Mouse (Mus musculus): ENCODE results near the gene H2-T22. TPM values are rescaled to one million over a fixed set of nuclear protein-coding genes. Genes with fewer than 3 reads are reported as not detected.
"Not testable (repeated sequence)": the region's sequence is repeated elsewhere in the genome, so short reads cannot be mapped to it uniquely, and the experiment has no call there.

Gene H2-T22
- total RNA-seq, 2 experiments from 2014 or later, result 10.0 to 12.4 TPM

GRCm38 (mm10) chr17:36030703-36031582, 11.6 kb downstream of the H2-T22 start:
- DNase-seq; intact Hi-C loops (cut with DNase I): not testable (repeated sequence)

GRCm38 (mm10) chr17:36030046-36030702, 12.4 kb downstream of the H2-T22 start:
- DNase-seq; intact Hi-C loops (cut with DNase I): not testable (repeated sequence)

GRCm38 (mm10) chr17:36028879-36029619, 13.5 kb downstream of the H2-T22 start:
- no peak for DNase-seq
- intact Hi-C loops (cut with DNase I), result no loop called here

GRCm38 (mm10) chr17:36027663-36028062, 14.9 kb downstream of the H2-T22 start:
- DNase-seq, result no peak
- intact Hi-C loops (cut with DNase I), result no loop called here

- intact Hi-C loops (cut with DNase I), result no loop called here
- no peak for DNase-seq
Measured at GRCm38 (mm10) chr17:36025901-36026300, 16.6 kb downstream of the H2-T22 start.

GRCm38 (mm10) chr17:36025197-36025596, 17.4 kb downstream of the H2-T22 start:
- DNase-seq, result no peak
- intact Hi-C loops (cut with DNase I), result no loop called here

DNA sequence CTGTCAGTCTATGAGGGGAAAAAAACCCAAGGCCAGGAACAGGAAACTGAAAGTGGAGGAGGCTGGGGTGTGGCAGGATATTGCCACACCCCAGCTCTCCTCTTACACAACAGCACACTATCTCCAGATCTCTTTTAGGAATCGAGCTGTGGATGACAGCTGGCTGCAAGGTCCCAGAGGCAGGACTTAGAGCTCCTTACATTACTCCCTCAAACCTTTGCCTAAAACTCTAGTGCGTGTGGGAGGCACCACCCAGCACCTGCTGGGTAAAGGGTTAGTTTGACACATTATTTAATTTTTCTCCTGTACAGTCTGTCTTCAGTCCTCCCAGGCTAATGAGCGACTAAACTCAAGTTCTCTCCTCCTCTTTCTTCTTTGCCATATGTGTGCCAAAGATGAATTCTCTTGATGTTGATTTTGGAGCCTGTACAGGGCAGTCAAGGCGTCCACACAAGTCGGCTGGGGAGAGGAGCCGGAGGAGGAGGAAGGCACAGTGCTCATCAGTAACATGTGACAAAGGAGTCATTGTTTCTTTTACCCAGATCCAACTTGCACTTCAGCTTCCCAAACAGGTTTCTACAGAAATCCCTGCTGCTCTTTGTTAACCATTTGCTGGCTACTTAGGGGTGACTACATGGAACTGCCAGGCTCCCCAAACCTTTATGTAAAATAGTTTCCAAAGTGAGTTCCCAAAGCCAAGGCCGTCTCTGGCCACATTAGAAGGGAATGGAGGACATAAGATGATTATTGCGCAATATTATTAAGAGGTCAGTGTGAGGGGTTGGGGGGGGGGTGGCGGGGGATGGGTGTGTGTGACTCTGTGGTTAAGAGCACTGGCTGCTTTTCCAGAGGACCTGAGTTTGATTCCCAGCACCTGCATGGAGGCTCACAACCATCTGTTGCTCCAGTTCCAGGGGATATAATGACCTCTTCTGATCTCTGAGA, 18.6 kb downstream of the H2-T22 start:
- intact Hi-C loops (cut with DNase I), result no loop called here
- peak in 1 of 2 experiments; percentile 23 for DNase-seq

DNA sequence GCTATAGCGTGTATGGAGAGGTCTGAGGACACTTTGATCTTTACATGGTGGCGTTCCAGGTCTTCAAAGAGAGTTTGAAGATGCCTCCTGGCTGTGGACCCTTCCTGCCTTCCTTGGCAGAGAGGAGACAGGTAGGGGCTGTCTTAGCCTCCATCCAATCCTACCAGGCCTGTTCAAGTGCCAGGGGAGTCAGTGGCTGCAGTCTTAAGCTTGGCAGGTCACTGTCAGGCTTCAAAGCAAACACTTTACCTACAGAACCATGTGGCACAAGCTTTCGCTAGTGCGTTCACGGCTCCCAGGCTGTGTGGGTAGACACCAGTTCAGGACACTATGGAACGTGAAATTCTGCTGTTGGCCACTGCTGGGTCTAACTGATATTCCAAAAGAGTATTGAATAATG, 19.6 kb downstream of the H2-T22 start:
- intact Hi-C loops (cut with DNase I), result no loop called here
- DNase-seq, result no peak

DNA sequence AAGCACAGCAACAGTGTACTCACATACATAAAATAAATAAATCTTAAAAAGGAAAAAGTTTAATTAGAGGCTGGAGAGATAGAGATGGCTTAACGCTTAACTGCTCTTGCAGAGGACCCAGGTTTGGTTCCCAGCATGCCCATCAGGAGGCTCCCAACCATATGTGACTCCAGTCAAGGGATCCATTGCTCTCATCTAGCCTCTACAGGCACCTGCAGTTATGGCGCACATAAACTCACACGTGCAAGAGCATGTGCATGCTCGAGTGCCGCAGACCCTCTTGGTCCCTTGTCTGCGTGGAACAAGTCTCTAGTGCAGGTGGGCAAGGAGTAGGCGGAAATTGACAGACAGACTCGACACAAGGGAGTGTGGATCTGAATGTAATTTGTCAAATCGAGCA, 20.4 kb downstream of the H2-T22 start:
- no peak for DNase-seq
- intact Hi-C loops (cut with DNase I), result no loop called here

DNA sequence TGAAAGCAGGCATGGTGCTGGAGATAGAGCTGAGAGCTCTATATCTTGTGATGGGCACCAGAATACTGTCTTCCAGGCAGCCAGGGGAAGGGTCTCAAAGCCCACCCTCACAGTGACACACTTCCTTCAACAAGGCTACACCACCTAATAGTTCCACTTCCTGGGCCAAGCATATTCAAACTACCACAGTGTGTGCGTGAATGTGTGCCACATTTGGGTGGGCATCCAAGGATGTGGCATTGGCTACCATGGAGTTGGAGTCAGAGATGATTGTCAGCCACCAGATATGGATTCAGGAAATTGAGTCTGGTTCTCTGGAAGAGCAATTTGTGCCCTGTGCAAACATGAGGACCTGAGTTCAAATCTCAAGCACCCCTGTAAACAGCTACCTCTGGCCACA, 21.2 kb downstream of the H2-T22 start:
- no peak for DNase-seq
- intact Hi-C loops (cut with DNase I), result no loop called here

DNA sequence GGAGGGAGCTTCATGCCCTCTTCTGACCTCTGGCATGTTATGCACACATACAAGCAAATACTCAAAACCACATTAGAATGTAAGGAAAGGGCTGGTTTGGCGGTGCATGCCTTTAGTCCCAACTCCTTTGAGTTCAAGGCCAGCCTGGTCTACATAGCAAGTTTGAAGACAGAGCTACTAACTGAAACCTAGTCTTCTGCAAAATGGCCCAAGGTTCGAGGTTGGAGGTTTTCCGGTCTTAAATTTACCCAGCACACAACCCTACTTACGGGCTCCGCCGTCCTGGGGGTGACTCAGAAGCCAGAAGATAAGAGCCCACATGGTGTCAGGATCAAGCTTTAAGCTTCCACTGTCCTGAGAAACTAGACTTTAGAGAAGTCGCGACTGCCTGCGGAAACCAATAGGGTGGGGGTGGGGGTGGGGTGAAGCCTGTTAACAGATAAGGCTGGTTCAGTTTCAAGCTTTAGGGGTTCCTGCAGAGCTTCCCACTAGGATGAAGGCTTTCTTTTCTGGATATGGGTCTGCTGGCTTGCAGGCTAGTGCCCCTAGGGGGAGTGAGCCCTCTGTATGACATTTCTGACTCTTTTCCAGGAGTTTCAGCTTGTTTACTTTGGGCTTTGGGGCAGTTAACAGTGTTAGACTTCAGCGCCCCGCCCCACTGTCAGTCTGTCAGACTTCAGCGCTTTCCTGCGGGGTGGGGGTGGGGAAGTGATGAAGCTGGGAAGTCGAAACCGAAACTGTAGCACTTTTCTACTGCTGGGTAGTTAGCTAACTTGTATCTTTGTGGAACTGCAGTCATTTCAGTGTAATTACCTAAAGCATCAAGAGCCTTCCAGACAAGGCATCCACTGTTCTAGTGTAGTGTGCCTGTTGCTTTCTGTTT, 22.1 kb downstream of the H2-T22 start, which contains the start of gene H2-T24:
TSS of gene H2-T24 (minus strand) at position 370 of the 883 bp plus-strand sequence.
- peak; percentile 66 to 68 for DNase-seq
- intact Hi-C loops (cut with DNase I), result no loop called here

DNA sequence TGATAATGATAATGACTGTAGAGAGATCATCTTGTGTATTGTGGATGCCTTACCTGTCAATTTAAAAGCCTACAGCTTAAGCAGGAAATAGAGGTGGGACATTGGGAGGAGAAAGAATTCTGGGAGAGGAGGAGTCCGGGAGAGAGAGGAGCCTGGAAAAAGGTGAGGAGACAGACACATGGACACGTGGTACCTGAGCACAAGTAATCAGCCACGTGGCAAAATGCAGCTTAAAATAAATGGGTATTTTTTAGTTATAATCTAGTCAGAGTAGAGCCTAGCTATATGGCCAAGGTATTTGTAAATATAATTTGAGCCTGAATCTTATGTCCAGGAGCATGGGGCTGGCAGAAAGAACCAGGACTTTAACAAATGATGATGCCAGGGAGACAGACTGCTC, 23.0 kb downstream of the H2-T22 start:
- no peak for DNase-seq
- intact Hi-C loops (cut with DNase I), result no loop called here

DNA sequence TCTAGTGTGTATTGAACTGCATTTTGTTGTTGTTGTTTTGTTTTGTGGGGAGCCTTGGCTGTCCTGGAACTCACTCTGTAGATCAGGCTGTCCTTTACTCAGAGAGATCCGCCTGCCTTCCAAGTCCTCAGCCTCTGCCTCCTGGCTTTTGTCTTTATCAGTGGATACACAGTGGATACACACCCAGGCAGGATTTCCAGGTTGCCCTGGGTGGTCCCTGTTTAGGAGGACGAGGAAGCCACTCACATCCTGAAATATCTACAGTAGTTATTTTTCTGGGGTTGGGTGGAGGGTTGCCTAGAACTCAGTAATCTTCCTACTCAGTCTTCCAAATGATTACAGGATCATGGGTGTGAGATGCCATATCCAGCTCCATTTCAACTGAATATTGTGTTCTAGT, 23.6 kb downstream of the H2-T22 start:
- intact Hi-C loops (cut with DNase I), result no loop called here
- DNase-seq, result peak in 1 of 2 experiments; percentile 23

DNA sequence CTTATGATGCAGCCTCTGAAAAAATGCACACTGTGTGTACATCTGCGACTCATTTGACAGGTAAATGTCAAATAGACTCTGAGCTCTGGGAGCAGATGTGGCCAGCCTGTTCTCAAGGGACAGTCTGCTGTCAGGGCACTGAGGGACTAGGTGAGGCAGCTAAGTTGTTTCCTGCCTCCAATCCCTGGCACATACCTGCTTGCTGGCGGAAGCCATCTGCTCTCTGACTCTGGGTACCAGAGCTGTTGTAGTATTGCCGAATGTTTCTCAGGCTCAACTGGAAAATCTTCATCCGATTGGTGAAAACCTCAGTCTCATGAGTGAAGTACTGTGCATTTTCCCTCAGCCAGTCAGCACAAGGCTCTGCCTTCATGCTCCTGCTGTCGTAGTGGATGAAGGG, 25.5 kb downstream of the H2-T22 start:
- DNase-seq, result no peak
- intact Hi-C loops (cut with DNase I), result no loop called here

GRCm38 (mm10) chr17:36014977-36015376, 27.6 kb downstream of the H2-T22 start:
- intact Hi-C loops (cut with DNase I), result no loop called here
- no peak for DNase-seq

- DNase-seq; intact Hi-C loops (cut with DNase I): not testable (repeated sequence)
Measured at GRCm38 (mm10) chr17:36004409-36004808, 38.1 kb downstream of the H2-T22 start.

DNA sequence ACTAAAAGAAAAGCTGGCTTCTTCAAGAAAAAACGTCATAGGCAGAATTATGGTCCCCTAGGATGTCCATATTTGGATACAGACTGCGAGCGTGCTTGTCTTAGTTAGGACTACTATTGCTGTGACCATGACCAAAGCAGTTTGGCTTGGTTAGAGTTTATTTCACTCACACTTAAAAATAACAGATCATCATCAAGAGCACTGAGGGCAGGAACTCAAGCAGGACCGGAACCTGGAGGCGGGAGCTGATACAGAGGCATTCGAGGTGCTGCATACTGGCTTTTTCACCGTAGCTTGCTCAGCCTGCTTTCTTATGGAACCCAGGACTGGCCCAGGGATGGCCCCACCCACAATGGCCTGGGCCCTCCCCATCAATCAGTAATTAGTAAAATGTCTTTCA, 39.2 kb downstream of the H2-T22 start:
- DNase-seq, result no peak
- intact Hi-C loops (cut with DNase I), result no loop called here

DNA sequence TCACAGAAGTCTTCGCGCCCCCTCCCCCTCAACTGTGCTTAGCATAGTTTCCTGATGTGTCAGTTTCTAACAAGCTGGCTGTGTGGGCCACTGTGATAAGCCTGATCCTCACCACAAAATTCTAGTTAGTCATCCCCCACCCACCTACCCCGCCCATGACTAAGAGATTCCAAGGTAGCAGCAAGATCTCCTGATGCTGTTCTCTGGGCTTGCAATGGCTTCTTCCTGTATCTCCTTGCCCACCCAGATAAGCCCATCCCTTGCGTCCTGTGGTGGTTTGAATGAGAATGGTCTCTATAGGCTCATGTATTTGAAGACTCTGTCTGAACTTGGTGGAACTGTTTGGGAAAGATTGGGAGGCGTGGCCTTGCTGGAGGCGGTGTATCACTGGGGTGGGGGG, 40.6 kb downstream of the H2-T22 start:
- DNase-seq, result no peak
- intact Hi-C loops (cut with DNase I), result no loop called here

Measured in heart, postnatal 14 days (tissue).